Mouse (Mus musculus) ES-E14 (cell line): ENCODE measurements around the gene Hba-a1.
"Not testable (repeated sequence)": the region's sequence is repeated elsewhere in the genome, so short reads cannot be mapped to it uniquely, and the experiment has no call there.

Experiments used
- HCFC1 ChIP-seq: IDR thresholded peaks from 2 replicates; pipeline ENCODE4 v1.6.1; 2012; ENCODE audit warnings: low read length, inconsistent platforms, borderline replicate concordance; ENCODE audit not compliant: insufficient read depth
- MAFK ChIP-seq: IDR thresholded peaks from 2 replicates; pipeline ENCODE4 v1.6.1; 2014; ENCODE audit warnings: mild to moderate bottlenecking, low read depth, low read length, inconsistent platforms; ENCODE audit not compliant: insufficient read depth
- ZC3H11A ChIP-seq: IDR thresholded peaks from 2 replicates; pipeline ENCODE4 v1.6.1; 2012; ENCODE audit warnings: low read depth, mild to moderate bottlenecking, inconsistent platforms, low read length, borderline replicate concordance
- ZNF384 ChIP-seq: IDR thresholded peaks from 2 replicates; pipeline ENCODE4 v1.6.1; 2012; ENCODE audit warnings: low read depth, low read length, inconsistent platforms

GRCm38 (mm10) chr11:32296203-32296602, 12.9 kb downstream of the Hba-a1 start, which contains the start of gene Hba-a2:
- TF ChIP-seq HCFC1, MAFK, ZC3H11A, ZNF384: not testable (repeated sequence)
